Mouse (Mus musculus): ENCODE measurements around the gene Cdkn2b.

DNA sequence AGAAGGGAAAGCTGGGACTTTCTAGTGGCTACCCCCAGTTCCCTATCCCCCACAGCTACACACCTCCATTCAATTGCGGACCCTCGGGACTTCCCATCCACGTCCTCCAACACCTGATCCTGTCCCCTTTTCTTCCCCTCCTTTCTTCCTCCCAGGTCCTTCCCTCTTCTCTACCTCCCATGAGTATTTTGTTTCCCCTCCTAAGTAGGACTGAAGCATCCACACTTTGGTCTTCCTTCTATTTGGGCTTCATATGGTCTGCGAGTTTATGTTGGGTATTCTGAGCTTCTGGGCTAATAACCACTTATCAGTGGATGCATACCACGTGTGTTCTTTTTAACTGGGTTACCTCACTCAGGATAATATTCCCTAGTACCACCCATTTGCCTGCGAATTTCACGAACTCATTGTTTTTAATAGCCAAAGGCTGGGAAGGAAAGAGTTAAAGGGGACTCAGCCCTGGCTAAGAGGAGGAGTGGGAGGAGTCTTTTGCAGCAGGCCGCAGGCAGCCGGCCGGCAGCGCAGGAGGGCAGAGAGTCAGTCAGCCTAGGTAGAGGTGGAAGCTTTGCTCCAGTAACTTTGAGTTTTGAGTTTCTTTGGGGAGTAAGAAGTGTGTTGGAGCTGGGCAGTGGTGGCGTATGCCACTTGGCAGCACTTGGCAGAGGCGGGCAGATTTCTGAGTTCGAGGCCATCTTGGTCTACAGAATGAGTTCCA lies 7.4 kb downstream of the Cdkn2b start:
- TF ChIP-seq CTCF (IDR thresholded peaks at IDR 0.05; ENCODE audit: extremely low read depth, insufficient read depth, insufficient read length, insufficient replicate concordance) (no peak), POLR2A (IDR thresholded peaks at IDR 0.05; ENCODE audit: low read depth, low read length) (no peak)

All from spleen, adult 2 months (tissue).